Mouse (Mus musculus) left cerebral cortex, adult 9 months (tissue): ENCODE results near the gene Gm2016.
"Not testable (repeated sequence)": the region's sequence is repeated elsewhere in the genome, so short reads cannot be mapped to it uniquely, and the experiment has no call there.

Experiments
- DNase-seq, 2 experiments: peaks; one replicate each; pipeline ENCODE4 v3.0.0; 2022; ENCODE audit warnings: low spot score in 2 of 2

Gene Gm2016

GRCm38 (mm10) chr12:87873772-87874171 lies at the start of gene Gm2016:
Gene Gm2016, plus strand, starts transcription at chr12:87874072.
- not testable (repeated sequence) for DNase-seq

- DNase-seq: not testable (repeated sequence)
Measured at GRCm38 (mm10) chr12:87842239-87842638, 31.6 kb upstream of the Gm2016 start, which contains the start of gene Gm2001. Gene Gm2001, minus strand, starts transcription at chr12:87842339.

- not testable (repeated sequence) for DNase-seq
Measured at GRCm38 (mm10) chr12:87850657-87851056, 23.2 kb upstream of the Gm2016 start.

- not testable (repeated sequence) for DNase-seq
Measured at GRCm38 (mm10) chr12:87856067-87856466, 17.8 kb upstream of the Gm2016 start.

- DNase-seq: not testable (repeated sequence)
Measured at GRCm38 (mm10) chr12:87861740-87862692, 11.9 kb upstream of the Gm2016 start.

- DNase-seq: not testable (repeated sequence)
Measured at GRCm38 (mm10) chr12:87863638-87864037, 10.2 kb upstream of the Gm2016 start.

GRCm38 (mm10) chr12:87864048-87864447 lies 9.8 kb upstream of the Gm2016 start:
- not testable (repeated sequence) for DNase-seq

- not testable (repeated sequence) for DNase-seq
Measured at GRCm38 (mm10) chr12:87895070-87895469, 21.2 kb downstream of the Gm2016 start, which contains the start of gene Gm2022. Gene Gm2022, plus strand, starts transcription at chr12:87895370.

- DNase-seq: not testable (repeated sequence)
Measured at GRCm38 (mm10) chr12:87919721-87920120, 45.8 kb downstream of the Gm2016 start, which contains the start of gene Gm2035. Gene Gm2035, minus strand, starts transcription at chr12:87919857.
